Mouse (Mus musculus): ENCODE results near the gene Ppip5k1. TPM values are rescaled to one million over a fixed set of nuclear protein-coding genes. Genes with fewer than 3 reads are reported as not detected.
"Not testable (repeated sequence)": the region's sequence is repeated elsewhere in the genome, so short reads cannot be mapped to it uniquely, and the experiment has no call there.

Ppip5k1 gene
- 9.6 and 10.1 TPM in 2 replicates for polyA plus RNA-seq (2014; fragmentation: Nextera tagmentation; extraction: Ambion mirVana)

DNA sequence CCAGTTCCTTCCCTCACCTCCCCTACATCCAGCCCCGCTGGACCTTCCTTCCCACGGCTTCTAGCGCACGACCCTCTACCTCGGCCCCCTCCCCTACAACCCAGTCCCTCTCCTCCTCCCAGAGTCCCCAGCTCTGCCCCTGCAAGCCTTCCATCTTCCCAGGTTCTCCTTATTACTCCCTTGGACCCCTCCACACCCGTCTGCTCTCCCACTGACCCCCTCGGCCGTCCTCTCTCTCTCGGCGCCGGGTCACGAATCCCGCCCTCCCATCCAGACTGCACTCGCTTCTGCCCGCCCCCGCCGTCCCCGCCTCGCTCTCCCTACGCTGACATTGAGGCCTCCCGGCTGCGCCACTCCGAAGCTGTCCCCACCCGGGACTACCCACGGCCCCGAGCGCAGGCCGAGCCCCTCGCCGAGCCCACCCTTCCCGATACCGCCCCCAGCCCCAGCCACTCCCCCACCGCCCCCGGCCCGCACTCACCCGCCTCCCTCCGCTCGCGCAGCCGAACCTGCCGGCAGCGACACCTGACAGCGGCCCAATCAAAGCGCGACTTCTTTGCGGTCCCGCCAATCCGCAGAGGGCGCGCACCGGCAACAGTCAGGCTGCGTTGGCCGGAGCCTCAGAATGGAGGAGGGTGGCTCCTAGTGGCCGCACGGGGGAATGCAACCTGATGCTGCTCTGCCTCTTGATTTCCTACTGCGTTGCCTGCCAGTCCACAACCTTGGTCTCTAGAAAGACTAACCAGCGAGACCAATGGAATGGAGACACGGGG lies at the start of gene Ppip5k1:
Gene Ppip5k1, minus strand, starts transcription at position 577 of the 773 bp plus-strand sequence.
- H3K4me2 ChIP-seq = peak within 1 kb of the TSS; percentile 97
- peaks cover 36% of the 10 kb centered on the region for H3K27me3 ChIP-seq (replicated peaks; ENCODE audit: control insufficient read depth, insufficient read depth, low read length)
- no peaks in the 10 kb centered on the region for H3K9me3 ChIP-seq (ENCODE audit: control insufficient read depth, low read length)
- peak within 1 kb of the TSS; percentile 71 for H3K4me3 ChIP-seq (ENCODE audit: low read depth, low read length)
- H3K27ac ChIP-seq (ENCODE audit: low read depth, low read length) = no peak within 1 kb of the TSS
- H3K36me3 ChIP-seq (ENCODE audit: control insufficient read depth, insufficient read depth, low read length) = no peaks in the 10 kb centered on the region
- peak within 1 kb of the TSS; percentile 74 for H3K9ac ChIP-seq (ENCODE audit: low read depth, low read length)
- ATAC-seq (replicated peaks; ENCODE audit: low FRiP score) (peak; percentile 97), DNase-seq (ENCODE audit: low spot score) (peak; percentile 95)
- WGBS = under 1% methylated on average over 58 of the region's 58 CpGs
- H3K4me1 ChIP-seq (replicated peaks; ENCODE audit: control insufficient read depth, insufficient read depth, low read length) = peaks cover 5% of the 10 kb centered on the region

DNA sequence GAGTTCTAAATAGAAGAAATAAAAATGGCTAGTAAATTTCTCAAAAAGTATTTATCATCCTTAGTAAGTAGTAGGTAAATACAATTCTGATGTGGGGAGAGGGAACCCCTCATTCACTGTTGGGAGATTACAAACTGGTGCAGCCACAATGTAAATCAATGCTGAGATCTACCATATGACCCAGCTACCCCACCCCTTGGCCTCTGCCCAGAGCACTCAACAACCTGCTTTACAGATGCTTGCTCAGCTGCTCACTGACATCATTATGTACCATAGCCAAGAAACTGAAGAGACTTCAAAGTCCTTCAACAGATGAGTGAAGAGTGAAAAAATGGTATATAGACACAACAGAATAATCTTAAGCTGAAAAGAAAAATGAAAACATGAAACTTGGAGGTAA lies 48.1 kb upstream of the Ppip5k1 start:
- Histone ChIP-seq H3K27me3 (replicated peaks; ENCODE audit: control insufficient read depth, insufficient read depth, low read length) (no peaks in the 10 kb centered on the region), H3K27ac (ENCODE audit: low read depth, low read length) (no peak overlapping the region), H3K4me3 (ENCODE audit: low read depth, low read length) (no peak overlapping the region), H3K36me3 (ENCODE audit: control insufficient read depth, insufficient read depth, low read length) (no peaks in the 10 kb centered on the region), H3K9ac (ENCODE audit: low read depth, low read length) (no peak overlapping the region), H3K4me2 (no peak overlapping the region), H3K9me3 (ENCODE audit: control insufficient read depth, low read length) (no peaks in the 10 kb centered on the region), H3K4me1 (replicated peaks; ENCODE audit: control insufficient read depth, insufficient read depth, low read length) (no peaks in the 10 kb centered on the region)
- ATAC-seq (replicated peaks; ENCODE audit: low FRiP score) (no peak), DNase-seq (ENCODE audit: low spot score) (no peak)

DNA sequence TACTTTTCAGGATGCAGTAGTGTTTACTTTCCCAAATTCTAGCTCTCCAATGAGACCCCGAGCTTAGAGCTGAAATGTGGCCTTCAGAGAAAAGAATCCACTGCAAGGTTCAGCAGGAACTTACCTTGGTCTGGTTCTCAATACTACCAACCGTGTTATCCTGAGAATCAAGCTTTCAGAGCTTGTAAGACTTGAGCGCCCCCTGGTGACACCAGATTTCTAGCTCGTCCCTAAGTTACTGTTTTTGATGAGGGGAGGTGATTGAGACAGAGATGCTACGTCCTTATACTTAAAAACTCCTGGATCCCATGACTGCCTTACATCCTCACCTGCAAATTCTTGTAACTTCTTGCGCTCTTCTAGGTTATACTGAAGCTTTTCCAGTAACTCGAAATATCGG lies 41.4 kb upstream of the Ppip5k1 start:
- Histone ChIP-seq H3K4me2 (no peak overlapping the region), H3K9ac (ENCODE audit: low read depth, low read length) (no peak overlapping the region), H3K36me3 (ENCODE audit: control insufficient read depth, insufficient read depth, low read length) (no peaks in the 10 kb centered on the region), H3K4me3 (ENCODE audit: low read depth, low read length) (no peak overlapping the region), H3K4me1 (replicated peaks; ENCODE audit: control insufficient read depth, insufficient read depth, low read length) (no peaks in the 10 kb centered on the region), H3K27ac (ENCODE audit: low read depth, low read length) (no peak overlapping the region), H3K9me3 (ENCODE audit: control insufficient read depth, low read length) (no peaks in the 10 kb centered on the region), H3K27me3 (replicated peaks; ENCODE audit: control insufficient read depth, insufficient read depth, low read length) (no peaks in the 10 kb centered on the region)
- ATAC-seq (replicated peaks; ENCODE audit: low FRiP score) (no peak), DNase-seq (ENCODE audit: low spot score) (peak; percentile 61)
- 14% methylated on average over 8 of the region's 8 CpGs for WGBS

DNA sequence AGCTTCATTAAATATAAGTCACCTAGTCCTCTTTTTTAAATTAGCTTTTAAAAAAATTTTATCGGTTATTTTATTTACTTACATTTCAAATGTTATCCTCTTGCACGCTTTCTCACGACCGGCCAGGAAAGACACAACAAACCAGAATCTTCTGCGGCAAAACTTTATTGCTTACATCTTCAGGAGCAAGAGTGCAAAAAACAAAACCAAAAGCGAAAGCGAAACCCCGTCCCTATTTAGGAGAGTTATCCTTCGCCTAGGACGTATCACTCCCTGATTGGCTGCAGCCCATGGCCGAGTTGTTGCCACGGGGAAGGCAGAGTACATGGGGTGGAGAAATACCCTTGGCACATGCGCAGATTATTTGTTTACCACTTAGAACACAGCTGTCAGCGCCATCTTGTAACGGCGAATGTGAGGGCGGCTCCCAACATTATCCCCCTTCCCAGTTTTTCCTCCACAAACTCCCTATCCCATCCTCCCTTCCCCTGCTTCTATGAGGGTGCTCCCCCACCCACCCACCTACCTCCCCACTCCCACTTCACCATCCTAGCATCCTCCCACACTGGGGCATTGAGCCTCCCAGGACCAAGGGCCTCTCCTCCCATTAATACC lies 31.9 kb upstream of the Ppip5k1 start, which contains the start of gene Strc:
Gene Strc, minus strand, starts transcription at position 208 of the 615 bp plus-strand sequence.
- WGBS = 93% methylated on average over 14 of the region's 17 CpGs
- ATAC-seq (replicated peaks; ENCODE audit: low FRiP score) = not testable (repeated sequence)

DNA sequence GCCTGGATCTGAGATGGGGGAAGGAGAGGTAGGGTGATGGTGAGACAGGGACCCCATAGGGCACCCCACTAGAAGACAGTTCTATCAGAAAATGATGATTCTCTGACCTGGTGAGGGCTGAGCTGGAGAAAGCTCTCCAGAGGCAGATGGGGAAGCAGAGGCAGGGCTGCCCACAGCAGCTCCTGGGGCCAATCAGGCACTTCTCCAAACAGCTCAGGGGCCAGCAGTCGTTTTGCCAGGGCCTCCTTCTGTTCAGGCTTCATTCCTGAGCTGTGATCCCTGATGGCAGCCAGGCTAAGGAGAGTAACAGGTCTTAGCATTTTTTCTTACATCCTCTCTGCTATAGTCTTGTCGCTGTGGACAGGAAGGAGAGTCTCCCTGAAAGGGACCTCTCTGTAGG lies 19.6 kb upstream of the Ppip5k1 start:
- no peaks in the 10 kb centered on the region for H3K27me3 ChIP-seq (replicated peaks; ENCODE audit: control insufficient read depth, insufficient read depth, low read length)
- no peak overlapping the region for H3K4me3 ChIP-seq (ENCODE audit: low read depth, low read length)
- H3K27ac ChIP-seq (ENCODE audit: low read depth, low read length) = no peak overlapping the region
- DNase-seq (ENCODE audit: low spot score) (no peak), ATAC-seq (replicated peaks; ENCODE audit: low FRiP score) (no peak)
- H3K36me3 ChIP-seq (ENCODE audit: control insufficient read depth, insufficient read depth, low read length) = no peaks in the 10 kb centered on the region
- H3K4me2 ChIP-seq = no peak overlapping the region
- no peaks in the 10 kb centered on the region for H3K9me3 ChIP-seq (ENCODE audit: control insufficient read depth, low read length)
- WGBS = 41% methylated on average over 2 of the region's 2 CpGs
- no peak overlapping the region for H3K9ac ChIP-seq (ENCODE audit: low read depth, low read length)
- H3K4me1 ChIP-seq (replicated peaks; ENCODE audit: control insufficient read depth, insufficient read depth, low read length) = no peaks in the 10 kb centered on the region

More for the DNA sequence above, 31.9 kb upstream of the Ppip5k1 start, which contains the start of gene Strc:
- not testable (repeated sequence) for H3K27ac ChIP-seq (ENCODE audit: low read depth, low read length); DNase-seq (ENCODE audit: low spot score); H3K9me3 ChIP-seq (ENCODE audit: control insufficient read depth, low read length); H3K4me3 ChIP-seq (ENCODE audit: low read depth, low read length); H3K27me3 ChIP-seq (replicated peaks; ENCODE audit: control insufficient read depth, insufficient read depth, low read length); H3K4me2 ChIP-seq; H3K4me1 ChIP-seq (replicated peaks; ENCODE audit: control insufficient read depth, insufficient read depth, low read length); H3K36me3 ChIP-seq (ENCODE audit: control insufficient read depth, insufficient read depth, low read length); H3K9ac ChIP-seq (ENCODE audit: low read depth, low read length)

DNA sequence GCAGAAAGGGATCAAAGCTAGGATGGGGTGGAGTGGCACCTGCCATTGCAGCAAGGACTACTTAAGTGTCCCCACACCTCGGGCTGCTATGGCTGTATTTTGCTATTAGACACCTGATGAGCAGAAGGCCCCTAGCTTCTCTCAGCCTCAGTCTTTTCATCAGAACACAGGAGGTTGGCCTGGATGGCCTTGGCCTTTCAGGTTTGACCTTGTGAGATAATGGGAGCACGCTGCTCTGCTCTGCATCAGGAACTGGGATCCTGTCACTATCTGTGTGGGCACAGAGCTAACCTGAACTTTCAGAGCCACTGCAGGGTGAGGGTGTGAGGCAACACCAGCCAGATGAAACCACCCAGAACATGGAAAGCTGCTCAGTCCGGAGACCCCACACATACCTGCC lies 17.1 kb upstream of the Ppip5k1 start:
- 53% methylated on average over 3 of the region's 3 CpGs for WGBS
- H3K4me3 ChIP-seq (ENCODE audit: low read depth, low read length) = no peak overlapping the region
- DNase-seq (ENCODE audit: low spot score) = no peak
- no peak overlapping the region for H3K27ac ChIP-seq (ENCODE audit: low read depth, low read length)
- no peak overlapping the region for H3K9ac ChIP-seq (ENCODE audit: low read depth, low read length)
- no peaks in the 10 kb centered on the region for H3K36me3 ChIP-seq (ENCODE audit: control insufficient read depth, insufficient read depth, low read length)
- no peaks in the 10 kb centered on the region for H3K9me3 ChIP-seq (ENCODE audit: control insufficient read depth, low read length)
- no peaks in the 10 kb centered on the region for H3K27me3 ChIP-seq (replicated peaks; ENCODE audit: control insufficient read depth, insufficient read depth, low read length)
- no peaks in the 10 kb centered on the region for H3K4me1 ChIP-seq (replicated peaks; ENCODE audit: control insufficient read depth, insufficient read depth, low read length)
- H3K4me2 ChIP-seq = no peak overlapping the region
- no peak for ATAC-seq (replicated peaks; ENCODE audit: low FRiP score)

DNA sequence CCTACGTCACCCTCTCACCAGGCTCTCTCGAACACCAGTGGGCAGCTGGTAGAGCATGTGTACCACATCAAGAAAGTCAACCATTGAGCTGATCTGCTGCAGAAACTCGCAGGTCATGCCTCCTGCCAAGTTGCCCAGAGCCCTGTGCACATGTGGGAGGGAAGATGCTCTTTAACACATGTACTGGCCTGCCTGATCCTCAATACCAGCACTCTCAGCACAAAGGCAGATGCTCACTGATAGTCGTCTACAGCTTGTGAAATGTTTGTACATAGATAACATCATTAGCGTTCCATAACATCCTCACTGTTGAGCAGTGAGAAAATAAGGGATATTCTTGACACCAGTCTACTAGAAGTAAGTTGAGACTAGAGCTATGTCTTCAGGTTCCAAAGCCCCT lies 15.7 kb upstream of the Ppip5k1 start:
- Histone ChIP-seq H3K27ac (ENCODE audit: low read depth, low read length) (no peak overlapping the region), H3K4me3 (ENCODE audit: low read depth, low read length) (no peak overlapping the region), H3K9me3 (ENCODE audit: control insufficient read depth, low read length) (no peaks in the 10 kb centered on the region), H3K4me2 (no peak overlapping the region), H3K36me3 (ENCODE audit: control insufficient read depth, insufficient read depth, low read length) (no peaks in the 10 kb centered on the region), H3K27me3 (replicated peaks; ENCODE audit: control insufficient read depth, insufficient read depth, low read length) (no peaks in the 10 kb centered on the region), H3K4me1 (replicated peaks; ENCODE audit: control insufficient read depth, insufficient read depth, low read length) (no peaks in the 10 kb centered on the region), H3K9ac (ENCODE audit: low read depth, low read length) (no peak overlapping the region)
- no peak for ATAC-seq (replicated peaks; ENCODE audit: low FRiP score)
- no peak for DNase-seq (ENCODE audit: low spot score)
- WGBS = 74% methylated on average over 5 of the region's 5 CpGs

DNA sequence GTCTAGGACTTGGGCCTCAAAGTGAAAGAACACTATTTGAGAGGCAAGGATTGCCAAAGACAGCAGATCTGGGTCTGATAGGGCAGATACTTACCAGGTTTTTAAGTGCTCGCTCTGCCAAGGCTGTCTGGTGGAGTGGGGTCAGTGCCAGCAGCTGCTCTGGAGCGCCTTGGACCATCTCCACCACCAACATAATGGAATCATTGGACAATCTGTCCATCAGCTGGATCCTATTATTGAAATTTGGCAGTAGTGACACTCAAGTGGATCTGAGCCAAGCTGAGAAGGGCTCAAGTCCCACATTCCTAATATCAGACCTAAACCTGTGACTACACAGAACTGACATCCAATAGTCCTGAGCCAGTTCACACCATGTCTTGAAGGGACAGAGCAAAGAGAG lies 13.6 kb upstream of the Ppip5k1 start:
- no peak overlapping the region for H3K4me2 ChIP-seq
- H3K4me3 ChIP-seq (ENCODE audit: low read depth, low read length) = no peak overlapping the region
- WGBS = 81% methylated on average over 2 of the region's 2 CpGs
- no peaks in the 10 kb centered on the region for H3K9me3 ChIP-seq (ENCODE audit: control insufficient read depth, low read length)
- H3K36me3 ChIP-seq (ENCODE audit: control insufficient read depth, insufficient read depth, low read length) = no peaks in the 10 kb centered on the region
- no peak for DNase-seq (ENCODE audit: low spot score)
- no peak for ATAC-seq (replicated peaks; ENCODE audit: low FRiP score)
- H3K27ac ChIP-seq (ENCODE audit: low read depth, low read length) = no peak overlapping the region
- no peaks in the 10 kb centered on the region for H3K27me3 ChIP-seq (replicated peaks; ENCODE audit: control insufficient read depth, insufficient read depth, low read length)
- no peak overlapping the region for H3K9ac ChIP-seq (ENCODE audit: low read depth, low read length)
- no peaks in the 10 kb centered on the region for H3K4me1 ChIP-seq (replicated peaks; ENCODE audit: control insufficient read depth, insufficient read depth, low read length)

DNA sequence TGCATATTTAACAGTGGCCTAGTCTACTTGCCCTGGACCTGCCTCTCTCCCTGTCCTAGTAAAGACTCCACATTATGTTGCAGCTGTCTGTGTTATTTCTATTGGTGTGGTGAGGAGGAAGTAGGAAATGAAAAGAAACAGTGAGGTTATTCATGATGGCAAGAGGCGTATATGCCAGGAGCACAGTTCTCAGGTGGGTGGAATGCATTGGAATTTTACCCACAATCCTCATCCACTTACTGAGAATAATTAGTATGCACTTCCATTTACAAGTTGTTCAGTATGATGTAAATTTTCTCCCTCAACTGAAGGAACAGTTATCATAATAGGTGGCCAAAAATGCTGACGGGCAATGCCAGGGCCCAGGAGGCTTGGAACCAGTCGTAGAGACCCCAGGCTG lies 8.5 kb upstream of the Ppip5k1 start:
- Histone ChIP-seq H3K4me1 (replicated peaks; ENCODE audit: control insufficient read depth, insufficient read depth, low read length) (no peaks in the 10 kb centered on the region), H3K27me3 (replicated peaks; ENCODE audit: control insufficient read depth, insufficient read depth, low read length) (peaks cover 15% of the 10 kb centered on the region), H3K36me3 (ENCODE audit: control insufficient read depth, insufficient read depth, low read length) (no peaks in the 10 kb centered on the region), H3K4me2 (no peak overlapping the region), H3K27ac (ENCODE audit: low read depth, low read length) (no peak overlapping the region), H3K4me3 (ENCODE audit: low read depth, low read length) (no peak overlapping the region), H3K9ac (ENCODE audit: low read depth, low read length) (no peak overlapping the region), H3K9me3 (ENCODE audit: control insufficient read depth, low read length) (no peaks in the 10 kb centered on the region)
- DNase-seq (ENCODE audit: low spot score) (no peak), ATAC-seq (replicated peaks; ENCODE audit: low FRiP score) (no peak)
- WGBS = 78% methylated on average over 3 of the region's 3 CpGs
